Mouse (Mus musculus) embryonic facial prominence, embryonic 15.5 days (tissue): ENCODE results near the gene Diras1. TPM values are rescaled to one million over a fixed set of nuclear protein-coding genes. Genes with fewer than 3 reads are reported as not detected.

Source experiments
- polyA plus RNA-seq: library from polyadenylated mRNA; unstranded; fragments of >200 nt; fragmentation: Nextera tagmentation; extraction: Ambion mirVana; gene quantifications from 2 replicates; pipeline ENCODE4 v1.2.1, GENCODE M21; 2015

Diras1 gene
- polyA plus RNA-seq, 1 experiment from 2014 or later = 1.9 TPM

Other genes with a start within 250 kb of the Diras1 start
- 68.1 and 79.7 TPM in 2 replicates for gene Sf3a2, start 227.5 kb downstream of the Diras1 start, polyA plus RNA-seq
- 121 and 125 TPM in 2 replicates for gene Plekhj1, start 227.0 kb downstream of the Diras1 start, polyA plus RNA-seq
- gene Amh, start 220.4 kb downstream of the Diras1 start, polyA plus RNA-seq = 0.09 TPM in 1 of 2 replicates, not detected in the other
- 10.0 and 13.8 TPM in 2 replicates for gene Jsrp1, start 212.2 kb downstream of the Diras1 start, polyA plus RNA-seq
- gene Oaz1, start 199.0 kb downstream of the Diras1 start, polyA plus RNA-seq = 1,751 and 1,885 TPM in 2 replicates
- 2.2 and 2.5 TPM in 2 replicates for gene Lingo3, start 181.6 kb downstream of the Diras1 start, polyA plus RNA-seq
- 252 and 265 TPM in 2 replicates for gene Lsm7, start 170.5 kb downstream of the Diras1 start, polyA plus RNA-seq
- 51.3 and 60.7 TPM in 2 replicates for gene Sppl2b, start 170.4 kb downstream of the Diras1 start, polyA plus RNA-seq
- 0.04 and 0.05 TPM in 2 replicates for gene Tmprss9, start 153.8 kb downstream of the Diras1 start, polyA plus RNA-seq
- gene Timm13, start 124.7 kb downstream of the Diras1 start, polyA plus RNA-seq = 337 and 339 TPM in 2 replicates
- gene Lmnb2, start 107.4 kb downstream of the Diras1 start, polyA plus RNA-seq = 56.7 and 60.1 TPM in 2 replicates
- 43.7 and 46.6 TPM in 2 replicates for gene Gadd45b, start 95.6 kb downstream of the Diras1 start, polyA plus RNA-seq
- 11.2 and 12.3 TPM in 2 replicates for gene Gng7, start 10.7 kb downstream of the Diras1 start, polyA plus RNA-seq
- gene Slc39a3, start 11.8 kb upstream of the Diras1 start, polyA plus RNA-seq = 21.7 and 22.7 TPM in 2 replicates
- 199 and 216 TPM in 2 replicates for gene Sgta, start 34.5 kb upstream of the Diras1 start, polyA plus RNA-seq
- 81.3 and 87.7 TPM in 2 replicates for gene Thop1, start 44.4 kb upstream of the Diras1 start, polyA plus RNA-seq
- gene Creb3l3, start 73.2 kb upstream of the Diras1 start, polyA plus RNA-seq = 0.89 and 0.92 TPM in 2 replicates
- gene Map2k2, start 80.3 kb upstream of the Diras1 start, polyA plus RNA-seq = 189 and 197 TPM in 2 replicates
- 57.6 and 59.4 TPM in 2 replicates for gene Zbtb7a, start 109.6 kb upstream of the Diras1 start, polyA plus RNA-seq
- gene Pias4, start 142.3 kb upstream of the Diras1 start, polyA plus RNA-seq = 52.0 and 52.7 TPM in 2 replicates
- 654 and 688 TPM in 2 replicates for gene Eef2, start 151.0 kb upstream of the Diras1 start, polyA plus RNA-seq
- 65.4 and 67.7 TPM in 2 replicates for gene Dapk3, start 157.3 kb upstream of the Diras1 start, polyA plus RNA-seq
- gene 4930442H23Rik, start 158.2 kb upstream of the Diras1 start, polyA plus RNA-seq = 0.13 and 0.21 TPM in 2 replicates
- gene Nmrk2, start 176.4 kb upstream of the Diras1 start, polyA plus RNA-seq = 0.36 and 0.54 TPM in 2 replicates
- 0.47 and 0.69 TPM in 2 replicates for gene Atcay, start 205.2 kb upstream of the Diras1 start, polyA plus RNA-seq
- 13.7 and 16.0 TPM in 2 replicates for gene Zfr2, start 207.5 kb upstream of the Diras1 start, polyA plus RNA-seq
- gene Matk, start 227.3 kb upstream of the Diras1 start, polyA plus RNA-seq = 7.1 and 9.1 TPM in 2 replicates
- gene Mrpl54, start 241.3 kb upstream of the Diras1 start, polyA plus RNA-seq = 199 and 203 TPM in 2 replicates
- gene Apba3, start 241.3 kb upstream of the Diras1 start, polyA plus RNA-seq = 70.9 and 77.4 TPM in 2 replicates